Mouse (Mus musculus) intestine, embryonic 16.5 days (tissue): Measurements from ENCODE around the gene Kctd13. TPM values are rescaled to one million over a fixed set of nuclear protein-coding genes. Genes with fewer than 3 reads are reported as not detected.

Experiments used
- ATAC-seq: fragments of 200-750 bp; cut with Nextera tagmentation; 2 replicates; pipeline ENCODE4 v1.8.0; 2017; ENCODE audit warnings: moderate TSS enrichment, moderate library complexity
- H3K27ac ChIP-seq: fragments of 300-500 bp; sonication (generic); 2 replicates; pipeline ENCODE4 v1.5.1; 2014; ENCODE audit warnings: mild to moderate bottlenecking, low read length
- H3K27me3 ChIP-seq: fragments of 300-500 bp; sonication (generic); replicated peaks from 2 replicates; pipeline ENCODE4 v1.6.1; 2014; ENCODE audit warnings: low read length, control low read depth, mixed read lengths; ENCODE audit not compliant: control insufficient read depth, insufficient read depth
- H3K36me3 ChIP-seq: fragments of 300-500 bp; sonication (generic); 2 replicates; pipeline ENCODE4 v1.6.1; 2014; ENCODE audit warnings: low read length, control low read depth; ENCODE audit not compliant: control insufficient read depth, insufficient read depth
- H3K4me1 ChIP-seq: fragments of 300-500 bp; sonication (generic); 2 replicates; pipeline ENCODE4 v1.6.1; 2014; ENCODE audit warnings: low read length, control low read depth, mixed read lengths; ENCODE audit not compliant: control insufficient read depth, insufficient read depth
- H3K4me2 ChIP-seq: fragments of 300-500 bp; sonication (generic); 2 replicates; pipeline ENCODE4 v1.6.1; 2014; ENCODE audit warnings: low read depth, low read length, control low read depth
- H3K4me3 ChIP-seq: fragments of 300-500 bp; sonication (generic); 2 replicates; pipeline ENCODE4 v1.5.1; 2014; ENCODE audit warnings: mild to moderate bottlenecking, low read length
- H3K9ac ChIP-seq: fragments of 300-500 bp; sonication (generic); 2 replicates; pipeline ENCODE4 v1.6.1; 2014; ENCODE audit warnings: low read depth, low read length
- H3K9me3 ChIP-seq: fragments of 300-500 bp; sonication (generic); 2 replicates; pipeline ENCODE4 v1.6.1; 2016; ENCODE audit warnings: low read length, control low read depth; ENCODE audit not compliant: control insufficient read depth
- WGBS: fragments of 180-500 bp; shearing (Covaris S2); extraction: QIAGEN DNeasy Blood & Tissue Kit; methylation state at CpG from one replicate; pipeline ENCODE4 v1.1.7; 2014; 5-methylcytosine and 5-hydroxymethylcytosine counted together
- polyA plus RNA-seq: library from polyadenylated mRNA; unstranded; fragments of >200 nt; fragmentation: Nextera tagmentation; extraction: Ambion mirVana; gene quantifications from 2 replicates; pipeline ENCODE4 v1.2.1, GENCODE M21; 2015

The Kctd13 gene
- polyA plus RNA-seq, 1 experiment from 2014 or later = 11.2 TPM

DNA sequence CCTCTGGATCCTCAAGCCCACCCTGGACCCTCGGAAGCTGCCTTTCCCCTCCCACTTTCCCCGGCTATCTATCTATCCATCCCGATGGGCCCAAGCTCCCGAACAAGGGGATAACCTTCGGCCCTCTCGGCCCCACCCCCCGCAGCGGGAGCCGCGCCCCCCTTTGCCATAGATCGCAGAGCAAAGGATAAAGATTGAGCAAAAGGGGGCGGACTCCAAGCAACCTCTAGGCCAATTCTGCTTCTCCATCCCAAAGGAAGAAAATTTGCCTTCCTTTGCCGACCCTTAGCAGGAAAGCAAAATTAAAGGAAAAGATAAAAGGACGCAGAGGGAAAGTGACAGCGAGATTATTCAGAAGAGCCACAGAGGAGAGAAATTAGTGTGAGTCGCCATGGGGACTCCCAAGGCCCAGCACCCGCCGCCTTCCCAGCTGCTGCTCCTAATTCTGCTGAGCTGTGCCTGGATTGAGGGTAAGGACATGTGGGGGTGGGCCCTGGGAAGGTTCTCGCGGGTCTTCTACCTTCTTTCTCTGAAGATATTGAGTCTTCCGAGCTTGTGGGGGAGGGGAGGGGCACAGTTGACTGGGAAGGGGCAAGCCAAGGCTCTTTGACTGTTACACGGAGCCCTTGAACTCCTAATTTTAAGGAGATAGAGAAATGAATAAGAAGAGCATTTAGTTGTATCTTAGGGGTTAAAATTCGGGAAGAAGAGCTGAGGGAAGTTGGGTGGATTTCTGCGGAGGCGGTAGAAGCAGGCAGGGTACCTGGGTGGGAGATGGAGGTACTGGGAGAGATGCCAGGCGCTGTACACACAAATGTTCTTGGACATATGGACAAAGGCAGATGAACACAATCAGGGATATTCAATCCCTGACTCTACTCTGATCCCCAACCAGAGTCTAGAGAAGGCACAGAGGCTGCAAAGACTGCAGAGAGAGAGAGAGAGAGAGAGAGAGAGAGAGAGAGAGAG, 22.3 kb downstream of the Kctd13 start:
- Histone ChIP-seq H3K4me1 (peaks cover 11% of the 10 kb centered on the region), H3K4me3 (peak overlapping the region; percentile 58), H3K36me3 (no peaks in the 10 kb centered on the region), H3K4me2 (peak overlapping the region; percentile 100), H3K9me3 (no peaks in the 10 kb centered on the region), H3K9ac (no peak overlapping the region), H3K27ac (no peak overlapping the region), H3K27me3 (peaks cover 13% of the 10 kb centered on the region)
- no peak for ATAC-seq
- WGBS = 6% methylated on average over 26 of the region's 26 CpGs

DNA sequence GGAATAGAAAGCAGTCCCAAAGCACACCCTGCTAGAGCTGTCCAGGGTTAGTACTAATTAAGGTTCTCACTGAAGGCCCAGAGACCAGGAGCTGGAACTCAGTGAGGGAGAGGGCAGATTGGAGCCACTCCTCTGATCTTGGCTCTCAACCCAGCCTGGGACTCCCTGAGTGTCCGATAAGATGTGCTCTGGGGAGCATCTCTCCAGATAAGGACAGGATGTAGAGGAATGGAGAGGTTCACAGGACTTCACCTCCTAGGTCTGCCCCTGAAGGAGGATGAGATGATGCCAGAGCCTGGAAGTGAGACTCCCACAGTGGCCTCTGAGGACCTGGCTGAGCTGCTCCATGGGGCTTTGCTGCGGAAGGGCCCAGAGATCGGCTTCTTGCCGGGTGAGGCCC, 23.1 kb downstream of the Kctd13 start:
- Histone ChIP-seq H3K9me3 (no peaks in the 10 kb centered on the region), H3K4me3 (no peak overlapping the region), H3K4me1 (peaks cover 11% of the 10 kb centered on the region), H3K36me3 (no peaks in the 10 kb centered on the region), H3K4me2 (no peak overlapping the region), H3K27ac (no peak overlapping the region), H3K27me3 (peaks cover 13% of the 10 kb centered on the region), H3K9ac (no peak overlapping the region)
- 21% methylated on average over 4 of the region's 4 CpGs for WGBS
- no peak for ATAC-seq

DNA sequence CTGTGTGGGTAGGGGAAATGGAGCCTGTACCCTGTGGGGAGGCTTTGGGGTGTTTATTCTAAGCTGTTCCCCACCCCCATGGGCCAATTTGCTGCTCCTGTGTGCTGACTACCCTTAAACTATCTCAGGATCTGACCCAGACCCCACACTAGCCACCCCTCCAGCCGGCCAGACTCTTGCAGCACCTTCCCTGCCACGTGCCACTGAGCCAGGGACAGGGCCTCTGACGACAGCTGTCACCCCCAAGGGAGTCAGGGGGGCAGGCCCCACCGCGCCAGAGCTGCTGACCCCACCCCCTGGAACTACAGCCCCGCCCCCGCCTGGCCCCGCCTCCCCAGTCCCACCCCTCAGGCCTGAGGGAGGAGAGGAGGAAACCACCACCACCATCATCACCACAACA, 24.0 kb downstream of the Kctd13 start:
- peaks cover 13% of the 10 kb centered on the region for H3K27me3 ChIP-seq
- H3K4me2 ChIP-seq = no peak overlapping the region
- peaks cover 11% of the 10 kb centered on the region for H3K4me1 ChIP-seq
- H3K4me3 ChIP-seq = no peak overlapping the region
- no peak overlapping the region for H3K9ac ChIP-seq
- no peaks in the 10 kb centered on the region for H3K36me3 ChIP-seq
- H3K9me3 ChIP-seq = no peaks in the 10 kb centered on the region
- WGBS = under 1% methylated on average over 8 of the region's 8 CpGs
- ATAC-seq = no peak
- H3K27ac ChIP-seq = no peak overlapping the region

DNA sequence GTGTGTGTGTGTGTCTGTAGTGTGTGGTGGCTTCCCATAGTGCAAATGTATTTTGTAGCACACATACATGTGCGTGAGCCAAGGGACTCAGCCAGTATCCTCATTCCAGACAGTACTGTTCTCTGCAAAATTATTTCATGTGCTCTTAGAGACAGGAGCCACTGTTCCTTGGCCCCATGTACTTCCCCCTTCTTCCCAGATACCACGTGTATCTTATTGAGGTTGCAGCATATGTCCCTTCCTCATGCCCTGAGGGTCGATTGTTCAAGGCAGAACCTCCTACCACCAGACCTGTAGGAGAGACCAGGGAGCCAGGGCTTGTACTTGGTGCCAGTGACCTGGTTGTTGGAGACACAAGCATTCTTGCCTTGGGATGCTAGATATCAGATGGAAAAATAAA, 26.4 kb downstream of the Kctd13 start:
- Histone ChIP-seq H3K4me1 (peaks cover 3% of the 10 kb centered on the region; the same call in 1 of the 2 replicates), H3K4me2 (no peak overlapping the region), H3K36me3 (no peaks in the 10 kb centered on the region), H3K9me3 (no peaks in the 10 kb centered on the region), H3K9ac (no peak overlapping the region), H3K27me3 (peaks cover 10% of the 10 kb centered on the region), H3K27ac (no peak overlapping the region), H3K4me3 (no peak overlapping the region)
- ATAC-seq = no peak
- WGBS = 58% methylated on average over 3 of the region's 3 CpGs

DNA sequence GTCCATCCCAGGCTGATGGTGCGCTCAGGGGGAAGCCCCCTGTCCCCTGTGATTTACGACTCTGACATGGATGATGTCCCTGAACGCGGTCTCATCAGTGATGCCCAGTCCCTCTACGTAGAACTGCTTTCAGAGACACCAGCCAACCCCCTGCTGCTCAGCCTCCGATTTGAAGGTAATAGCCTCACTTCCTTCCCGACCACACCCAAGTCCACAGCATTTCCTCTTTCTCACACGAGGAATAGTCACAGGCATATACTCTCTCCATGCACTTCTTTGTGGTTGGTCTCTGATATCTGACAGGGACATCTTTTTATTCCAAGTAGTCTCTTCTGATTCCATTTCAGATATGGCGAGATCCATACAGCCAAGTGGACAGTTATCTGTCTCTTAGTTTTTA, 31.1 kb downstream of the Kctd13 start:
- Histone ChIP-seq H3K27me3 (peaks cover 7% of the 10 kb centered on the region; the same call in 1 of the 2 replicates), H3K27ac (no peak overlapping the region), H3K4me3 (no peak overlapping the region), H3K9ac (no peak overlapping the region), H3K4me1 (no peaks in the 10 kb centered on the region), H3K9me3 (no peaks in the 10 kb centered on the region), H3K4me2 (no peak overlapping the region), H3K36me3 (no peaks in the 10 kb centered on the region)
- WGBS = 43% methylated on average over 9 of the region's 9 CpGs
- ATAC-seq = no peak

DNA sequence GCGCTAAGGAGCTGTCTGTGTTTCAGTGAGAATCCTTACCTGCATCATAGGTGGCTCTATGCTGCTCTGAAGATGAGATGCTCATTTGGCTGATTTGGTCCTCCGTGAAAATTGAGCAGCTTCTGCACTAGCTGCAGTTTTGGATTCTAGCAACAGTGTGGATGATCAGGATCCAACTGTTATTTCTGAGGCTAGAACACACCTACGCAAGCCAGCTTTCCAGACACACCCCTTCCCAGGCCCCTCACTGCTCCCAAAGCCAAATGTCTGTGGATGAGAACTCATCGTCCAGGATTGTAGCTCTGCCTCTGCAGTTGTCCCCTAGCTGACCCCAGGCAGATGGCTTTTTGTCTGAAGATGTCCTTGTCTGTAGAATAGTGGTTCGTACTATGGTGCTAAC, 32.4 kb downstream of the Kctd13 start:
- peaks cover 7% of the 10 kb centered on the region; the same call in 1 of the 2 replicates for H3K27me3 ChIP-seq
- no peak overlapping the region for H3K4me2 ChIP-seq
- 88% methylated on average over 5 of the region's 5 CpGs for WGBS
- no peak overlapping the region for H3K4me3 ChIP-seq
- H3K4me1 ChIP-seq = no peaks in the 10 kb centered on the region
- H3K9ac ChIP-seq = no peak overlapping the region
- H3K27ac ChIP-seq = no peak overlapping the region
- no peaks in the 10 kb centered on the region for H3K9me3 ChIP-seq
- no peak for ATAC-seq
- H3K36me3 ChIP-seq = no peaks in the 10 kb centered on the region

DNA sequence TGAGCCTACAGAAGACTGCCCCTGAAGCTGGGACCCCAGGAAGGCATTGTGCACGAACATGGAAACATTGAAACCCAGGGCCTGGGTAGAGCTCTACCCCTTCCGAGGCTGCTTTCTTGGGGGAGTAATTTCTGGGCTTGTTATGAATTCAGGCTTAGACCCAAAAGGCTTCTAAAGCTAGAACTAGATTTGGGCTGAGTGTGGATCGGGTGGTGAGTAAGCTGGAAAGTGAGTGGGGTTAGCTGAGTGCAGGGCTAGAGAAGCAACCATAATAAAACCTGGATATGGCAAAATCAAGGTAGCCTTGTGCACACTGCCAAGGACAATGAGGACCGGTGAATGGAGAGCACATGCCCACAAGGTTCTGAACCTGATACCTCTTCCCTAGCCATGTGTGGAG, 33.3 kb downstream of the Kctd13 start:
- no peak overlapping the region for H3K4me3 ChIP-seq
- H3K27ac ChIP-seq = no peak overlapping the region
- H3K27me3 ChIP-seq = peaks cover 7% of the 10 kb centered on the region; the same call in 1 of the 2 replicates
- 90% methylated on average over 4 of the region's 4 CpGs for WGBS
- no peak overlapping the region for H3K9ac ChIP-seq
- H3K4me1 ChIP-seq = no peaks in the 10 kb centered on the region
- ATAC-seq = no peak
- H3K4me2 ChIP-seq = no peak overlapping the region
- no peaks in the 10 kb centered on the region for H3K36me3 ChIP-seq
- H3K9me3 ChIP-seq = no peaks in the 10 kb centered on the region

DNA sequence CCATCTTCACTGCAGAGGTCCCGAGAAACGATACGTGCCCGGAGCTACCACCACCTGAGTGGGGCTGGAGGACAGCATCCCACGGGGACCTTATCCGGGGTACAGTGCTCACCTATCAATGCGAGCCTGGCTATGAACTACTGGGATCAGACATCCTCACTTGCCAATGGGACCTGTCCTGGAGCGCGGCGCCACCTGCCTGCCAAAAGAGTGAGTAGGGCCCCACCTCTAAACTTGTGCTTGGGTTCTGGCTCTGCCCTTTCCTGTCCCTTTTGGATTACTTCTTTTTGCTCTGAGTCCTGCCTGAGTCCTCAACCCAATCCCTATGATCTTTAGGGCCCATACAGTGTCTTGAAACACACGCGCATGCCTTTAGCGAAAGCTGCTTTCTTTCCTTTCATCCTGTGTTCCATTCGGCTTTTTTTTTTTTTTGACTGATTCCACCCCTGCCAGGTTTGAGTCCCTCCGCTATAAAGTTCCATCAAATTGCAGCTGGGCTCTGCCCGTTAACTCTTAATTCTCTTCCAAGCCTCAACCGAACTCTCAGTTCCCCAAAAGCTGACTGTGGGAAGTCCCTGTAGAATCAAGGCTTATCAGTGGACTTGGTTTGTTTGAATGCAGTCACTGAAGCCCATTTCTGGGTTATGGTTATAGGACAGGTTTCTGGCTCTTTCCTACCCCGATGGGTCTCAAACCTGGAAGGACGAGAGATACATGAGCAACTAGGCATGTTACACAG, 35.0 kb downstream of the Kctd13 start:
- Histone ChIP-seq H3K27ac (no peak overlapping the region), H3K4me1 (no peaks in the 10 kb centered on the region), H3K4me3 (no peak overlapping the region), H3K36me3 (no peaks in the 10 kb centered on the region), H3K27me3 (peaks cover 7% of the 10 kb centered on the region; the same call in 1 of the 2 replicates), H3K9ac (no peak overlapping the region), H3K4me2 (no peak overlapping the region), H3K9me3 (no peaks in the 10 kb centered on the region)
- 27% methylated on average over 19 of the region's 19 CpGs for whole genome bisulfite sequencing
- ATAC-seq = no peak

DNA sequence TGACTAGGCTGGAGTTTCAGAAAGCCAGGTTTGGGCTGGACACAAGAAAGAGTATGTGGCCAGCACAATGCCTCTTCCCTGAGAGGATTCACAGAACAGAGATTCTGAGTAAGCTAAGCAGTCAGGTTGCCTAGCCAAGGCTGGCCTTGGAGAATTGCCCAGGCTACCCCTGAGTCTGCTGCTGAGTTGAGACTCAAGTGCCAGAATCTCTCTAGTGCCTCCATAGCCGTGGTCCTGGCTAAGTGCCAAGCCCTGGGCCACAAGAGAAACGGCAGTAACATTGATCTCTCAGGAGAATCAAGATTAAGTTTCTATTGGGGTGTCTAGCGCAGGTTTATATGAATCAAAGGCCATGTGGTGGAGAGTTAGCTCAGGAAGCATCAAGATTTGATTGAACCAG, 36.9 kb downstream of the Kctd13 start:
- 46% methylated on average over 3 of the region's 3 CpGs for WGBS
- Histone ChIP-seq H3K4me2 (no peak overlapping the region), H3K9me3 (no peaks in the 10 kb centered on the region), H3K27ac (no peak overlapping the region), H3K36me3 (no peaks in the 10 kb centered on the region), H3K9ac (no peak overlapping the region), H3K4me3 (no peak overlapping the region), H3K4me1 (no peaks in the 10 kb centered on the region), H3K27me3 (peaks cover 7% of the 10 kb centered on the region; the same call in 1 of the 2 replicates)
- no peak for ATAC-seq
